Mouse (Mus musculus): ENCODE data around the gene Gm13102. TPM values are rescaled to one million over a fixed set of nuclear protein-coding genes. Genes with fewer than 3 reads are reported as not detected.
"Not testable (repeated sequence)": the region's sequence is repeated elsewhere in the genome, so short reads cannot be mapped to it uniquely, and the experiment has no call there.

Gene Gm13102
- total RNA-seq (2015; ENCODE audit: low replicate concordance), result not detected in 2 replicates
- not detected in 2 replicates for total RNA-seq (2017; ENCODE audit: low replicate concordance)

GRCm38 (mm10) chr4:144106174-144106573 is at the start of gene Gm13102:
TSS of gene Gm13102 (plus strand) at chr4:144106474.
- ATAC-seq (replicated peaks; ENCODE audit: low FRiP score, poor library complexity, severe bottlenecking), result not testable (repeated sequence)

DNA sequence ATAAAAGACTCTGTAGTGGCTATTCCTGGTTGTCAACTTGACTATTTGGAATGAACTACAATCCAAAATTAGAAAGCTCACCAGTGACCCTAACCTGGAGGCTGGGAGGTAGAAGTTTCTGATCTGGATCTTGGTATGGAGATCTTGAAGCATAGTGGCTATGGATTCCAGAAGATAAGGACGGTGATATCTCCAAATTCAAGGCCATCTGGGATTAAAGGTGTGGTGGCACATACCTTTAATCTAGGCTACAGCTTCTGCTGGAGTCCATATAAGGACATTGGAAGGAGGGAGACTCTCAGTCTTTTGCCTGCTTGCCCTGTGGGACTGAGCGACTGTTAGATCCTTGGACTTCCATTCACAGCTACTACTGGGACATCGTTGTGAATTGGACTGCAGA is 47.4 kb upstream of the Gm13102 start, which contains the start of gene Pramel4:
Gene Pramel4 (plus strand): TSS at position 301 of the 400 bp plus-strand sequence.
- not testable (repeated sequence) for ATAC-seq (replicated peaks; ENCODE audit: low FRiP score, poor library complexity, severe bottlenecking)

Other genes with a start within 250 kb of the Gm13102 start
- gene Pramef6, start 206.1 kb upstream of the Gm13102 start, total RNA-seq (2015; ENCODE audit: low replicate concordance), result not detected in 2 replicates
- gene Pramef6, start 206.1 kb upstream of the Gm13102 start, total RNA-seq (2017; ENCODE audit: low replicate concordance), result not detected in 2 replicates
- not detected in 2 replicates for gene Pramef25, start 155.5 kb upstream of the Gm13102 start, total RNA-seq (2015; ENCODE audit: low replicate concordance)
- not detected in 2 replicates for gene Pramef25, start 155.5 kb upstream of the Gm13102 start, total RNA-seq (2017; ENCODE audit: low replicate concordance)
- gene Gm13101, start 139.5 kb upstream of the Gm13102 start, total RNA-seq (2015; ENCODE audit: low replicate concordance), result not detected in 2 replicates
- not detected in 2 replicates for gene Gm13101, start 139.5 kb upstream of the Gm13102 start, total RNA-seq (2017; ENCODE audit: low replicate concordance)
- gene Pramef17, start 112.1 kb upstream of the Gm13102 start, total RNA-seq (2015; ENCODE audit: low replicate concordance), result not detected in 2 replicates
- gene Pramef17, start 112.1 kb upstream of the Gm13102 start, total RNA-seq (2017; ENCODE audit: low replicate concordance), result not detected in 2 replicates
- not detected in 2 replicates for gene Pramel4, start 47.3 kb upstream of the Gm13102 start, total RNA-seq (2015; ENCODE audit: low replicate concordance)
- gene Pramel4, start 47.3 kb upstream of the Gm13102 start, total RNA-seq (2017; ENCODE audit: low replicate concordance), result not detected in 2 replicates
- gene Oog3, start 56.2 kb downstream of the Gm13102 start, total RNA-seq (2015; ENCODE audit: low replicate concordance), result not detected in 2 replicates
- gene Oog3, start 56.2 kb downstream of the Gm13102 start, total RNA-seq (2017; ENCODE audit: low replicate concordance), result not detected in 2 replicates
- not detected in 2 replicates for gene Oog2, start 84.2 kb downstream of the Gm13102 start, total RNA-seq (2015; ENCODE audit: low replicate concordance)
- gene Oog2, start 84.2 kb downstream of the Gm13102 start, total RNA-seq (2017; ENCODE audit: low replicate concordance), result not detected in 2 replicates
- not detected in 2 replicates for gene C87977, start 106.8 kb downstream of the Gm13102 start, total RNA-seq (2015; ENCODE audit: low replicate concordance)
- gene C87977, start 106.8 kb downstream of the Gm13102 start, total RNA-seq (2017; ENCODE audit: low replicate concordance), result not detected in 2 replicates
- not detected in 2 replicates for gene Pramel5, start 174.0 kb downstream of the Gm13102 start, total RNA-seq (2015; ENCODE audit: low replicate concordance)
- not detected in 2 replicates for gene Pramel5, start 174.0 kb downstream of the Gm13102 start, total RNA-seq (2017; ENCODE audit: low replicate concordance)
- gene Gm13128, start 223.8 kb downstream of the Gm13102 start, total RNA-seq (2015; ENCODE audit: low replicate concordance), result not detected in 2 replicates
- gene Gm13128, start 223.8 kb downstream of the Gm13102 start, total RNA-seq (2017; ENCODE audit: low replicate concordance), result not detected in 2 replicates

All from erythroid progenitor cell, adult 5-6 weeks (primary cell).